Mouse (Mus musculus) T-helper 1 cell (primary cell): ENCODE data around the gene Gm28230.

Experiments
- in situ Hi-C: fragments of 300-600 bp; cut with MboI, MseI; formaldehyde crosslinking; loops from one replicate; pipeline ENCODE4 v1.15.1; 2025; ENCODE audit warnings: high pct_unique_total_duplicates

Gm28230 gene

GRCm38 (mm10) chr2:74690338-74690716, 36.2 kb upstream of the Gm28230 start:
- in situ Hi-C loops: loop anchor here (5.0 to 10.0 kb wide), 2 partner anchors 47 to 904 kb away; no protein-coding TSS in a partner anchor

GRCm38 (mm10) chr2:74691022-74691951, 35.2 kb upstream of the Gm28230 start, which contains the start of gene Hoxd10:
Hoxd10 (plus strand) TSS chr2:74691924.
- in situ Hi-C loops: loop anchor here (5.0 to 10.0 kb wide), 2 partner anchors 46 to 904 kb away; no protein-coding TSS in a partner anchor

- in situ Hi-C loops: loop anchor here (5.0 to 10.0 kb wide), 2 partner anchors 45 to 903 kb away; no protein-coding TSS in a partner anchor
Observed at GRCm38 (mm10) chr2:74691995-74692807, 34.3 kb upstream of the Gm28230 start.

GRCm38 (mm10) chr2:74692808-74693431, 33.6 kb upstream of the Gm28230 start:
- in situ Hi-C loops: loop anchor here (5.0 to 10.0 kb wide), 2 partner anchors 44 to 902 kb away; no protein-coding TSS in a partner anchor

GRCm38 (mm10) chr2:74693432-74693827, 33.1 kb upstream of the Gm28230 start:
- in situ Hi-C loops: loop anchor here (5.0 to 10.0 kb wide), 2 partner anchors 44 to 901 kb away; no protein-coding TSS in a partner anchor

- in situ Hi-C loops: loop anchor here (5.0 to 10.0 kb wide), 2 partner anchors 43 to 901 kb away; no protein-coding TSS in a partner anchor
Observed at GRCm38 (mm10) chr2:74694066-74694465, 32.5 kb upstream of the Gm28230 start.

GRCm38 (mm10) chr2:74695383-74695782, 31.1 kb upstream of the Gm28230 start:
- in situ Hi-C loops: loop anchor here (10.0 kb wide), 1 partner anchor 899 kb away; no protein-coding TSS in a partner anchor

GRCm38 (mm10) chr2:74695813-74696430, 30.6 kb upstream of the Gm28230 start:
- in situ Hi-C loops: loop anchor here (10.0 kb wide), 1 partner anchor 899 kb away; no protein-coding TSS in a partner anchor

- in situ Hi-C loops: loop anchor here (10.0 kb wide), 1 partner anchor 898 kb away; no protein-coding TSS in a partner anchor
Observed at GRCm38 (mm10) chr2:74696442-74697335, 29.8 kb upstream of the Gm28230 start.

GRCm38 (mm10) chr2:74697567-74698121, 28.9 kb upstream of the Gm28230 start, which contains the start of gene Hoxd9:
Hoxd9 (plus strand) TSS chr2:74697727.
- in situ Hi-C loops: loop anchor here (10.0 kb wide), 1 partner anchor 897 kb away; no protein-coding TSS in a partner anchor

GRCm38 (mm10) chr2:74698201-74699052, 28.1 kb upstream of the Gm28230 start:
- in situ Hi-C loops: loop anchor here (10.0 kb wide), 1 partner anchor 896 kb away; no protein-coding TSS in a partner anchor

- in situ Hi-C loops: loop anchor here (10.0 kb wide), 1 partner anchor 896 kb away; no protein-coding TSS in a partner anchor
Observed at GRCm38 (mm10) chr2:74699053-74699430, 27.5 kb upstream of the Gm28230 start.

GRCm38 (mm10) chr2:74699664-74700545, 26.6 kb upstream of the Gm28230 start:
- in situ Hi-C loops: loop anchor here (10.0 kb wide), 1 partner anchor 895 kb away; no protein-coding TSS in a partner anchor

GRCm38 (mm10) chr2:74700546-74701112, 25.9 kb upstream of the Gm28230 start:
- in situ Hi-C loops: no loop called here

GRCm38 (mm10) chr2:74701949-74702819, 24.3 kb upstream of the Gm28230 start:
- in situ Hi-C loops: no loop called here

GRCm38 (mm10) chr2:74702820-74703219, 23.7 kb upstream of the Gm28230 start:
- in situ Hi-C loops: no loop called here
